Mouse (Mus musculus) heart, postnatal 10 days (tissue): ENCODE measurements around the gene Card14. TPM values are rescaled to one million over a fixed set of nuclear protein-coding genes. Genes with fewer than 3 reads are reported as not detected.

Experiments used
- DNase-seq, 2 experiments: peaks; one replicate each; pipeline ENCODE4 v3.0.0; 2021
- intact Hi-C: fragments of 180-260 bp; cut with DNase I; formaldehyde crosslinking; loops from one replicate; pipeline ENCODE4 v1.15.1; 2025
- microRNA-seq, 2 experiments: library from miRNA; unstranded; fragments of <30 nt; microRNA quantifications; one replicate each; pipeline ENCODE4 v1.2.0; 2022
- total RNA-seq, 2 experiments: library from RNA; stranded (reverse); gene quantifications; 2 replicates each; pipeline ENCODE4 v1.2.3; 2021

The Card14 gene
- total RNA-seq, 2 experiments from 2014 or later = 0.07 to 0.12 TPM

DNA sequence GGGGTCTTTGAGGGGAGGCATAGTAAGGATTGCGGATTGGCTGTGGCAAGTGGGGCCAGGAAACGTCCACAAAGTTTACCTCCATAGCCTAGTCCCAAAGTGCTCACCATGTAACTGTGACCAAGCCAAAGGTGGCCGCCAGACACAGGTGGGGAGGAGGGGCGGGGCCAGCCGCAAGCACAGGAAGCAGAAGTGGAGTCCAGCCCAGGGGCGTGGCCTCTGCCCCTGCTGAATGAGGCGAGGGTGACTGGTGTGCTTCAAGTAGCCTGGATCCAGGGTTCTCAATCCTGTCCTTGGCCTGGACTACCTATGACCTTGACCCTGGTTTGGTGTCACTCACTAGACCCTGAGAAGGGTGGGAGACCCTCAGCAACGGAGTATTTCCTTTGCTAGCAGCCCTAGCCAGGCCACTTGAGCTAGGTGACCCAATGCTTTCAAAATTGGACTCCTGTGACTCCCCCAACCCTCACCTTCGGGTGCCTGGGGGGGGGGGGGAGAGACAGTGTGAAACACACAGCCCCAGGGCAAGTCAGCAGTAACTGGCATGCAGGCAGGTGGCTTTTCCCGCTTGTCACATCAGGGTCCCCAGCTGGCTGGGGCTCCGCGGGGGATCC lies 84.5 kb downstream of the Card14 start:
- intact Hi-C loops = no loop called here
- DNase-seq = peak; percentile 68 to 70

- intact Hi-C loops = no loop called here
- peak; percentile 77 to 82 for DNase-seq
These were observed 85.4 kb downstream of the Card14 start, which contains the start of gene Rnf213 for GRCm38 (mm10) chr11:119392800-119393482. Gene Rnf213 (plus strand): TSS chr11:119393100.

DNA sequence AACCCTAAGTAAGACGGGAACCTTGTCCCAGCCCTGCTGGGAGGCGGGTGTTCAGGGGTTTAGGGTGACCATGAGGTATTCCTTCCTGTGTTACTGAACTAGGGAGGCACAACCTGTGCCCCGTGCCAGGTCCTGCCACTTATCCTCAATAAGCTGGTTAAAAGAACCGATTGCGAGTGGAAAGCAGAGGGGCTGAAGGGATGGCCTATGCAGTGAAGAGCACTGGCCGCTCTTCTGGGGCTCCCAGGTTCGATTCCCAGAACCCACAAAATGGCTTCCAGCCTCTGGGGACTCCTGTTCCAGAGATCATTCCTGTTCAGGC lies 85.9 kb downstream of the Card14 start:
- intact Hi-C loops = no loop called here
- no peak for DNase-seq

- no peak for DNase-seq
- intact Hi-C loops = no loop called here
These were observed 86.6 kb downstream of the Card14 start for GRCm38 (mm10) chr11:119394210-119394609.

Small RNAs within 50 kb of the gene (microRNA-seq; reads per million reads assigned to microRNA genes)
- gene Mir1932 = 0.24 to 1.4 reads per million in 2 experiments

Other genes starting within 250 kb of the Card14 start
- gene Cbx4, start 221.5 kb upstream of the Card14 start, total RNA-seq = 10 to 100 TPM; 22.1 to 22.6 TPM
- 10 to 100 TPM; 66.3 to 67.2 TPM for gene Tbc1d16, start 79.3 kb upstream of the Card14 start, total RNA-seq
- under 1 TPM in 1 of 2 experiments, not detected in 1; 0.22 TPM for gene Ccdc40, start 79.2 kb upstream of the Card14 start, total RNA-seq
- 10 to 100 TPM; 56.7 to 58.4 TPM for gene Gaa, start 39.9 kb upstream of the Card14 start, total RNA-seq
- gene Eif4a3, start 7.7 kb upstream of the Card14 start, total RNA-seq = 100 to 1,000 TPM; 105 to 112 TPM
- gene Sgsh, start 47.8 kb downstream of the Card14 start, total RNA-seq = 1 to 10 TPM; 7.9 TPM
- gene Slc26a11, start 47.8 kb downstream of the Card14 start, total RNA-seq = 1 to 10 TPM; 3.7 to 5.0 TPM
- gene Rnf213, start 85.3 kb downstream of the Card14 start, total RNA-seq = 10 to 100 TPM; 14.0 to 19.6 TPM
- gene Endov, start 183.6 kb downstream of the Card14 start, total RNA-seq = 10 to 100 TPM; 13.8 to 18.6 TPM
- under 1 TPM; 0.55 to 0.64 TPM for gene Nptx1, start 240.0 kb downstream of the Card14 start, total RNA-seq